Mouse (Mus musculus): ENCODE data around the gene Zfp729a.
"Not testable (repeated sequence)": the region's sequence is repeated elsewhere in the genome, so short reads cannot be mapped to it uniquely, and the experiment has no call there.

DNA sequence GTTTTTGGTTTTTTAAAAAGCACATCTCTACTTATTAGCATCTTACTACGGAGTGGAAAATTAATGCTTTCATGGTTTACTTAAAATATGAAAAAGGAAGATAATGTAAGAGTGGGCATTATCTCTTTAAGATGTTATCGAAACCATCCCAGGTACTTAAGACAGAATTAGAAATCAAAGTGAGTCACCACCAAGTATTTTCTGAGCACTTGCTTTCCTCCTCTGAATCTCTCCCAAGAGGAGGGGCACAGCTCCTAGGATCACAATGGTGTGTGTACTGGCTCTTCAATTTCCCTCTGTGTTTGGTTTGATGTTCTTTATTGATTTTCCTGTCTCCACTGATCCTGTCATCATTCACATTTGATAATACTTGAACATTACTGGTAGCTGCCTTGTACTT is 46.2 kb upstream of the Zfp729a start:
- not testable (repeated sequence) for TF ChIP-seq CTCF, EP300 (IDR thresholded peaks at IDR 0.05; ENCODE audit: low read depth)

All from heart, postnatal 0 days (tissue).